Mouse (Mus musculus) midbrain, embryonic 15.5 days (tissue): ENCODE data around the gene Cib1. TPM values are rescaled to one million over a fixed set of nuclear protein-coding genes. Genes with fewer than 3 reads are reported as not detected.
A peak's percentile ranks its signal among the peaks of the same experiment; 100 is the strongest.

ENCODE experiments used
- ATAC-seq: fragments of 200-750 bp; cut with Nextera tagmentation; replicated peaks from 2 replicates; pipeline ENCODE4 v1.8.0; 2017; ENCODE audit warnings: moderate TSS enrichment
- H3K27ac ChIP-seq: fragments of 300-500 bp; sonication (generic); 2 replicates; pipeline ENCODE4 v1.5.1; 2015; ENCODE audit warnings: mild to moderate bottlenecking, inconsistent platforms
- H3K27me3 ChIP-seq: fragments of 300-500 bp; sonication (generic); replicated peaks from 2 replicates; pipeline ENCODE4 v1.6.1; 2015; ENCODE audit warnings: inconsistent platforms
- H3K36me3 ChIP-seq: fragments of 300-500 bp; sonication (generic); replicated peaks from 2 replicates; pipeline ENCODE4 v1.6.1; 2015; ENCODE audit warnings: inconsistent platforms
- H3K4me1 ChIP-seq: fragments of 300-500 bp; sonication (generic); 2 replicates; pipeline ENCODE4 v1.6.1; 2015; ENCODE audit warnings: inconsistent platforms
- H3K4me2 ChIP-seq: fragments of 300-500 bp; sonication (generic); 2 replicates; pipeline ENCODE4 v1.6.1; 2015; ENCODE audit warnings: inconsistent platforms, mild to moderate bottlenecking, moderate library complexity
- H3K4me3 ChIP-seq: fragments of 300-500 bp; sonication (generic); 2 replicates; pipeline ENCODE4 v1.5.1; 2015; ENCODE audit warnings: mild to moderate bottlenecking, inconsistent platforms
- H3K9ac ChIP-seq: fragments of 300-500 bp; sonication (generic); 2 replicates; pipeline ENCODE4 v1.6.1; 2015; ENCODE audit warnings: mild to moderate bottlenecking, inconsistent platforms
- H3K9me3 ChIP-seq: fragments of 300-500 bp; sonication (generic); 2 replicates; pipeline ENCODE4 v1.6.1; 2016; ENCODE audit warnings: inconsistent platforms
- WGBS: fragments of 180-500 bp; shearing (Covaris S2); methylation state at CpG from one replicate; pipeline ENCODE4 v1.1.7; 2015; ENCODE audit warnings: mixed read lengths; 5-methylcytosine and 5-hydroxymethylcytosine counted together
- polyA plus RNA-seq: library from polyadenylated mRNA; unstranded; fragments of >200 nt; fragmentation: Nextera tagmentation; extraction: Ambion mirVana; gene quantifications from 2 replicates; pipeline ENCODE4 v1.2.1, GENCODE M21; 2015

Cib1 gene
- polyA plus RNA-seq, 1 experiment from 2014 or later: 29.7 TPM

DNA sequence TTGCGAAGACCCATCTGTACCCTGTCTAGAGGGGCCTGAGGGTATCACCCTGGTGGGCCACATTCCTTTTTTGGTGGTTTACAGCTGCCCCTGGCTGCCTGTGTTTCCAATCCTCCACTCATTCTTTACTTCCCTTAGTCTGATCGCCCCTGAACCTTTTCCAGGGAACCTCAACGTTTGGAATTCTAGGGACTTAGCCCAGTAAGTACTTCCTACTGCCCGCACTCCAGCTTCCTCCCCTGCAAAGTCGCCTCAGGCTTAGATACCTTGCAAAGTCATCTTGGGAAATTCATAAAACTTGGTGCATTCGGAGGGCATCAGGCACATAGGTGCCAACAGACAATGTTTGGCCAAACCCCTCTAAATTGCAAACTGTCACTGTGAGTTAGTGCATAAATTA, 33.3 kb downstream of the Cib1 start:
- peaks cover 69% of the 10 kb centered on the region for H3K4me1 ChIP-seq
- peak overlapping the region; percentile 77 for H3K4me3 ChIP-seq
- no peaks in the 10 kb centered on the region for H3K36me3 ChIP-seq
- WGBS: 38% methylated on average over 6 of the region's 6 CpGs
- H3K4me2 ChIP-seq: peak overlapping the region; percentile 76
- H3K27me3 ChIP-seq: no peaks in the 10 kb centered on the region
- peak overlapping the region; percentile 80 for H3K9ac ChIP-seq
- ATAC-seq: no peak
- H3K9me3 ChIP-seq: no peaks in the 10 kb centered on the region
- peak overlapping the region; percentile 96 for H3K27ac ChIP-seq

- peak overlapping the region; percentile 77 for H3K4me3 ChIP-seq
- peak; percentile 19 for ATAC-seq
Measured at GRCm38 (mm10) chr7:80198863-80199262, 33.8 kb downstream of the Cib1 start.

GRCm38 (mm10) chr7:80197941-80198778, 34.5 kb downstream of the Cib1 start:
- under 1% methylated on average over 72 of the region's 74 CpGs for WGBS
- H3K4me2 ChIP-seq: peak overlapping the region; percentile 76
- ATAC-seq: peak; percentile 89

More at GRCm38 (mm10) chr7:80198863-80199262, 33.8 kb downstream of the Cib1 start:
- peak overlapping the region; percentile 96 for H3K27ac ChIP-seq
- H3K9ac ChIP-seq: peak overlapping the region; percentile 80
- no peaks in the 10 kb centered on the region for H3K27me3 ChIP-seq
- peaks cover 69% of the 10 kb centered on the region for H3K4me1 ChIP-seq
- peak overlapping the region; percentile 76 for H3K4me2 ChIP-seq
- no peaks in the 10 kb centered on the region for H3K36me3 ChIP-seq
- under 1% methylated on average over 11 of the region's 11 CpGs for WGBS
- H3K9me3 ChIP-seq: no peaks in the 10 kb centered on the region

GRCm38 (mm10) chr7:80197371-80197770, 35.2 kb downstream of the Cib1 start:
- Histone ChIP-seq H3K4me2 (peak overlapping the region; percentile 76), H3K36me3 (no peaks in the 10 kb centered on the region), H3K4me1 (peaks cover 67% of the 10 kb centered on the region), H3K9me3 (no peaks in the 10 kb centered on the region), H3K9ac (peak overlapping the region; percentile 80), H3K4me3 (peak overlapping the region; percentile 77), H3K27ac (peak overlapping the region; percentile 96), H3K27me3 (no peaks in the 10 kb centered on the region)
- no peak for ATAC-seq
- 16% methylated on average over 4 of the region's 4 CpGs for WGBS

More at GRCm38 (mm10) chr7:80197941-80198778, 34.5 kb downstream of the Cib1 start:
- Histone ChIP-seq H3K4me3 (peak overlapping the region; percentile 77), H3K36me3 (no peaks in the 10 kb centered on the region), H3K4me1 (peaks cover 67% of the 10 kb centered on the region), H3K27me3 (no peaks in the 10 kb centered on the region), H3K27ac (peak overlapping the region; percentile 96), H3K9me3 (no peaks in the 10 kb centered on the region), H3K9ac (peak overlapping the region; percentile 80)

DNA sequence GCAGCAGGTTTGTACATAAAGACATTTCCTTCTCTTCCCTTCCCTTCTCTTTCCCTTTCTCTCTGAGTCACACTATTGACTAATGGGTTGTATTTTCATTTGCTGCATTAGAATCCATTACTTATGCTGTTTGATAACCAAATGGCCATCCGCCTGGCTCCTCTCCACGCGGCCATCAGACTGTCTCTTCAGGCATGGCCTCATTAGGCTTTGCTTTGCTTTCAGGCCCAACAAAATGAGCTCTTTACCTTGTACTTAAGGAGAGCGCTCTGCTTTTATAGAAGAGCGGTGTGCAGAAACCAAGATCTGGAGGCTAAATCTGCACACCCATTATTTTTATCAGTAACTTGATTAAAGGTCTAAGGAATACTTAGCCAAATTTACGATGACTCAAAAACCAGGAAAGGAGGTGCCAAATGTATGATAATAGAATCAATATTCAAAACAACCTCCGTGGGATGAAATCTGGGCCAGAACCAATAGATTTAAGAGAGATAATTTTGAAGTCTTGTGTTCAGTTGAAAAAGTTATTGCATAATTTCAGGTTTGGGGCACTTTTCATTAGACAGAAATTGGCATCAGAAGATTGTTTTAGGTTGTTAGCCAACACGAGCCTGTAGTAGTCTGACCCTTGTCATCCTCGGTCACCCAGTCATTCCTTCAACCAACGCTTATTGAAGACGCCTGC, 36.9 kb downstream of the Cib1 start:
- H3K4me3 ChIP-seq: no peak overlapping the region
- peaks cover 64% of the 10 kb centered on the region for H3K4me1 ChIP-seq
- no peaks in the 10 kb centered on the region for H3K36me3 ChIP-seq
- 84% methylated on average over 10 of the region's 11 CpGs for WGBS
- no peak for ATAC-seq
- H3K27ac ChIP-seq: no peak overlapping the region
- H3K27me3 ChIP-seq: no peaks in the 10 kb centered on the region
- no peak overlapping the region for H3K4me2 ChIP-seq
- no peaks in the 10 kb centered on the region for H3K9me3 ChIP-seq
- no peak overlapping the region for H3K9ac ChIP-seq

DNA sequence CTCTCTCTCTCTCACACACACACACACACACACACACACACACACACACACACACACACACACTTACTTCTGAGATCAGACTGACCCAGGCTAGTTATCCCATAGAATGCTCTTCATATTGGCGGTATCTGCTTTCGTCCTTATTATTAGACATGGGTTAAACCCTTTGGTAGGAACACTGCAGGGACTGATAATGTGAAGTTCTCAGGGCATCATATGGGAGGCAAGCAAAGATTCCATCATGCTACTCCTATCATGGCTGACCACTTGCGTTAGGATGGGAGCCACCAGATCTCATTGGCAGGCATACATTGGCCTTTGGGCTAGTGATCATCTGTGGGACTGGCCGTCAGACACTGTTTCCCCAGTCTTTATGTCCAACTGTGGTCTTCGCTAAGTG, 37.5 kb downstream of the Cib1 start:
- Histone ChIP-seq H3K36me3 (no peaks in the 10 kb centered on the region), H3K27ac (no peak overlapping the region), H3K9ac (no peak overlapping the region), H3K9me3 (no peaks in the 10 kb centered on the region), H3K27me3 (no peaks in the 10 kb centered on the region), H3K4me3 (no peak overlapping the region), H3K4me2 (no peak overlapping the region), H3K4me1 (peaks cover 58% of the 10 kb centered on the region)
- ATAC-seq: no peak
- 89% methylated on average over 5 of the region's 5 CpGs for WGBS

GRCm38 (mm10) chr7:80193941-80194739, 38.5 kb downstream of the Cib1 start:
- Histone ChIP-seq H3K4me2 (peak overlapping the region; percentile 22; the same call in 1 of the 2 replicates), H3K36me3 (no peaks in the 10 kb centered on the region), H3K27me3 (no peaks in the 10 kb centered on the region), H3K4me3 (no peak overlapping the region), H3K9ac (peak overlapping the region; percentile 28; the same call in 1 of the 2 replicates), H3K4me1 (peaks cover 55% of the 10 kb centered on the region), H3K9me3 (no peaks in the 10 kb centered on the region), H3K27ac (peak overlapping the region; percentile 60)
- 42% methylated on average over 13 of the region's 13 CpGs for WGBS
- no peak for ATAC-seq

DNA sequence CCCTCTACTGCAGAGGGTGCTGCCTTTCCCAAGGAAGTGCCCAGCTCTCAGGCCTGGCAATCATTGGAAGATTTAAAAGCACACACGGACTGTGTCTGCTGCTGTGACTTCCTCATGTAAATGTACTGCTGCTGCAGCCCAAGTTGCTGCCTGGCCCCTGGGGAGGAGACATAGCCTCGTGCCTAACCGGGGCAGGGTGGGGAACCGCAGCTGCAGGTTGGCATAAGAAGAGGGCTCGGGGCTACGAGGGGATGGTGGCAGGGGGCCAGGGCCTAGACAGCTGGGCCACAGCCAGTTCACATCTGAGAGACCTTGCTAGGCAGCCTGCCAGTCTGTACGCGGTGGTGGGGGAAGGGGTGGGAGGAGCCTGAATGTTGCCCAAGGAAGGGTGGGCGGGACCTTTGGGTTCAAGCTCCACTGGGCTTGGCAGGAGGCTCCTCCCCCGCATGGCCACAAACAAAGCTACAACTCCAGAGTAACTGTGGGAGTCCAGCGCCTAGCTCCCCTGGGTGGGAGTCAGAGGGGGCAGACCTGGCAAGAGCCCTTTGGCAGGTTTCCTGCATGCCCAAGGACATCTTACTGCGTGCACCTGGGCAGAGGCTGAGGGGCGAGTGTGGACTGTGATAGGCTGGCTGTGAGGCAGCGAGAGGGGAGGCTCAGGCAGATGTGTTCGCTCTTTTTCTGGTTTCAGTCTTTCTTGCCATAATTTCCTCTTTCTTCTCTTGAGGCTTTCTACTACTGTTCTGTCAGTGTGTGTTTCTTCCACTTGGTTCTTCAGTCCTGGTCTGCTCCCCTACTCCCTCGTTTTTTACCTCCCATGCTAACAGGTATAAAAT, 40.2 kb downstream of the Cib1 start:
- H3K9ac ChIP-seq: peak overlapping the region; percentile 26; the same call in 1 of the 2 replicates
- 9% methylated on average over 16 of the region's 16 CpGs for WGBS
- ATAC-seq: peak; percentile 82
- no peaks in the 10 kb centered on the region for H3K9me3 ChIP-seq
- H3K27me3 ChIP-seq: no peaks in the 10 kb centered on the region
- peak overlapping the region; percentile 23 for H3K4me2 ChIP-seq
- H3K36me3 ChIP-seq: no peaks in the 10 kb centered on the region
- no peak overlapping the region for H3K4me3 ChIP-seq
- H3K4me1 ChIP-seq: peaks cover 65% of the 10 kb centered on the region
- peak overlapping the region; percentile 64 for H3K27ac ChIP-seq

DNA sequence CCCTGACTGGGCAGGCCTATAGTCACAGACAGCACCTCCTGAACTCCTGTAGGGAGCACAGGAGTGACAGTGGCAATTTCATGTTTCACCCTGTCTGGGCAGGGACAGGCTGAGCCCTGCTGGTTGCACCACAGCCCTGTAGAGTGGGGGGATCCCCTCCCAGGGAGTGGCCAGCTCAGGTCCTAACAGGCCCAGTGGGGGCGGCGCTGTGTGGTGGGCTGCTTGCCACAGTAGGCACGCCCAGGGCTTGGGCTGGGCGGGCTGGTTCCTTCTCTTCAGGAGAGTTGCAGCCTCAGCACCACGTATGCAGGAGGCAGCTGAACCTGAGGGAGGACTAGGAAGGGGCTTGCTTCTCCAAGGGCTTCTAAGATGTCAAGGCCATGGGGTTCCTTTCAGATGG, 41.2 kb downstream of the Cib1 start:
- Histone ChIP-seq H3K27ac (peak overlapping the region; percentile 64), H3K36me3 (no peaks in the 10 kb centered on the region), H3K4me1 (peaks cover 63% of the 10 kb centered on the region), H3K4me3 (no peak overlapping the region), H3K27me3 (no peaks in the 10 kb centered on the region), H3K4me2 (no peak overlapping the region), H3K9me3 (no peaks in the 10 kb centered on the region), H3K9ac (no peak overlapping the region)
- ATAC-seq: no peak
- 50% methylated on average over 5 of the region's 5 CpGs for WGBS

GRCm38 (mm10) chr7:80189147-80189933, 43.3 kb downstream of the Cib1 start:
- Histone ChIP-seq H3K4me1 (peaks cover 65% of the 10 kb centered on the region), H3K27ac (peak overlapping the region; percentile 55), H3K9ac (no peak overlapping the region), H3K9me3 (no peaks in the 10 kb centered on the region), H3K36me3 (no peaks in the 10 kb centered on the region), H3K4me2 (0 out of 2 replicates have a peak overlapping the region, but pooled peaks have one; percentile 10), H3K27me3 (no peaks in the 10 kb centered on the region), H3K4me3 (no peak overlapping the region)
- ATAC-seq: no peak
- WGBS: 43% methylated on average over 11 of the region's 11 CpGs
